In genomic region chr4:59265631-59266030, GRCm38 (mm10) we compare ENCODE assay signal across 20 mouse cellular contexts.
DNase-seq lines count a peak whose midpoint lies in the region; ATAC-seq and TF ChIP-seq lines count a peak whose summit lies in the region.
"Had no signal": no experiment of that assay in that cellular context is flagged by ENCODE, and none has a peak within 500 bp of the region (broad histone marks: within the 10 kb centered on the region; RNA-seq: fewer than 3 reads in every experiment).

No protein-coding gene starts in this region.

- intact Hi-C loops in left cerebral cortex, postnatal 10 days (cut with DNase I), result no loop called here

- peak overlapping the region; percentile 49 for H3K27ac ChIP-seq in bone marrow macrophage, adult 2 months (ENCODE audit: insufficient read depth, low read depth, low read length)
- H3K27ac ChIP-seq: heart, embryonic 10.5 days; hindbrain, embryonic 12.5 days; limb, embryonic 15.5 days; midbrain, embryonic 15.5 days had no signal

- no peak for TF ChIP-seq CTCF in bone marrow macrophage, adult 2 months (IDR thresholded peaks at IDR 0.05; ENCODE audit: low read depth, low read length)

- H3K4me3 ChIP-seq in bone marrow macrophage, adult 2 months (ENCODE audit: insufficient read depth, low read length), result no peak overlapping the region
- H3K4me3 ChIP-seq: heart, embryonic 10.5 days; hindbrain, embryonic 12.5 days; limb, embryonic 15.5 days; midbrain, embryonic 15.5 days; myocyte had no signal

- peak; percentile 21 for DNase-seq in lung, postnatal 25 days (ENCODE audit: low spot score)
- DNase-seq in lung, adult 18-20 months, result no peak
- peak; percentile 63 to 69 for DNase-seq in B cell, adult 2 months
- DNase-seq in naive thymus-derived CD4-positive, alpha-beta T cell, adult 2 months (ENCODE audit: low read depth), result peak; percentile 70
- no peak for DNase-seq in frontal cortex, postnatal 10 days (ENCODE audit: low spot score in 2 of 2)
- DNase-seq in left cerebral cortex, postnatal 10 days (ENCODE audit: extremely low spot score in 1 of 2, low spot score in 2 of 2), result no peak
- DNase-seq: cerebellum, adult 9-11 months; embryo, embryonic 11 days; kidney, adult 8-10 months; kidney, postnatal 25 days; lung, embryonic 14.5 days; thymus, postnatal 14 days had no signal

- no peak for ATAC-seq in cerebellum, adult (ENCODE audit: insufficient number of reproducible peaks, low FRiP score, low TSS enrichment)
- ATAC-seq: forebrain, embryonic 16.5 days; midbrain, embryonic 15.5 days had no signal

- TF ChIP-seq POLR2A in bone marrow macrophage, adult 2 months (IDR thresholded peaks at IDR 0.05; ENCODE audit: borderline replicate concordance, low read depth, low read length), result no peak

- peaks cover 38% of the 10 kb centered on the region for H3K4me1 ChIP-seq in bone marrow macrophage, adult 2 months (ENCODE audit: control insufficient read depth, insufficient read depth, low read length)
- H3K4me1 ChIP-seq: heart, embryonic 10.5 days; hindbrain, embryonic 12.5 days; limb, embryonic 15.5 days; midbrain, embryonic 15.5 days had no signal

Comparison
In these comparisons a context has a peak if more than half of its experiments do, and no peak if none do; other contexts are left out.
1. DNase-seq: peak in lung, postnatal 25 days (single experiment), B cell, adult 2 months (2 of 2) and naive thymus-derived CD4-positive, alpha-beta T cell, adult 2 months (single experiment); none in lung, adult 18-20 months (0 of 2), frontal cortex, postnatal 10 days (0 of 2) and left cerebral cortex, postnatal 10 days (0 of 2).